Mouse (Mus musculus) embryonic facial prominence, embryonic 11.5 days (tissue): ENCODE data around the gene C330007P06Rik. TPM values are rescaled to one million over a fixed set of nuclear protein-coding genes. Genes with fewer than 3 reads are reported as not detected.

Source experiments
- ATAC-seq: fragments of 200-750 bp; cut with Nextera tagmentation; replicated peaks from 2 replicates; pipeline ENCODE4 v1.8.0; 2017; ENCODE audit warnings: low read depth; ENCODE audit not compliant: insufficient number of reproducible peaks, low FRiP score, low TSS enrichment
- DNase-seq: peaks from one replicate; pipeline ENCODE4 v3.0.0-alpha.2; 2015; ENCODE audit warnings: low spot score
- H3K27ac ChIP-seq: fragments of 300-500 bp; sonication (generic); replicated peaks from 2 replicates; pipeline ENCODE4 v1.5.1; 2014; ENCODE audit warnings: mild to moderate bottlenecking, low read depth, low read length, control low read depth
- H3K27me3 ChIP-seq: fragments of 300-500 bp; sonication (generic); 2 replicates; pipeline ENCODE4 v1.6.1; 2014; ENCODE audit warnings: mild to moderate bottlenecking, low read length, moderate library complexity, mixed read lengths; ENCODE audit not compliant: control insufficient read depth, insufficient read depth
- H3K36me3 ChIP-seq: fragments of 300-500 bp; sonication (generic); replicated peaks from 2 replicates; pipeline ENCODE4 v1.6.1; 2014; ENCODE audit warnings: low read depth, mild to moderate bottlenecking, low read length, moderate library complexity, mixed read lengths; ENCODE audit not compliant: control insufficient read depth, insufficient read depth
- H3K4me1 ChIP-seq: fragments of 300-500 bp; sonication (generic); 2 replicates; pipeline ENCODE4 v1.6.1; 2014; ENCODE audit warnings: low read length, mixed read lengths; ENCODE audit not compliant: control insufficient read depth, insufficient read depth
- H3K4me2 ChIP-seq: fragments of 300-500 bp; sonication (generic); 2 replicates; pipeline ENCODE4 v1.6.1; 2014; ENCODE audit warnings: low read depth, mild to moderate bottlenecking, control low read depth, low read length, moderate library complexity
- H3K4me3 ChIP-seq: fragments of 300-500 bp; sonication (generic); 2 replicates; pipeline ENCODE4 v1.5.1; 2014; ENCODE audit warnings: low read depth, low read length, control low read depth
- H3K9ac ChIP-seq: fragments of 300-500 bp; sonication (generic); replicated peaks from 2 replicates; pipeline ENCODE4 v1.6.1; 2014; ENCODE audit warnings: mild to moderate bottlenecking, control low read depth, low read length
- H3K9me3 ChIP-seq: fragments of 300-500 bp; sonication (generic); replicated peaks from 2 replicates; pipeline ENCODE4 v1.6.1; 2016; ENCODE audit warnings: mild to moderate bottlenecking, low read length, inconsistent platforms, mixed read lengths; ENCODE audit not compliant: control insufficient read depth
- WGBS: fragments of 180-500 bp; shearing (Covaris S2); extraction: QIAGEN DNeasy Blood & Tissue Kit; methylation state at CpG from one replicate; pipeline ENCODE4 v1.1.7; 2014; 5-methylcytosine and 5-hydroxymethylcytosine counted together
- polyA plus RNA-seq: library from polyadenylated mRNA; unstranded; fragments of >200 nt; fragmentation: Nextera tagmentation; extraction: Ambion mirVana; gene quantifications from 2 replicates; pipeline ENCODE4 v1.2.1, GENCODE M21; 2014

Gene C330007P06Rik
- polyA plus RNA-seq, 1 experiment from 2014 or later: 53.3 TPM

- ATAC-seq (no peak), DNase-seq (no peak)
- no peak overlapping the region for H3K4me2 ChIP-seq
- H3K27me3 ChIP-seq: no peaks in the 10 kb centered on the region
- no peaks in the 10 kb centered on the region for H3K36me3 ChIP-seq
- H3K27ac ChIP-seq: no peak overlapping the region
- H3K4me3 ChIP-seq: no peak overlapping the region
- 94% methylated on average over 4 of the region's 5 CpGs for WGBS
- no peak overlapping the region for H3K9ac ChIP-seq
- no peaks in the 10 kb centered on the region for H3K4me1 ChIP-seq
- no peaks in the 10 kb centered on the region for H3K9me3 ChIP-seq
These were observed 47.0 kb downstream of the C330007P06Rik start for GRCm38 (mm10) chrX:36826873-36827272.

DNA sequence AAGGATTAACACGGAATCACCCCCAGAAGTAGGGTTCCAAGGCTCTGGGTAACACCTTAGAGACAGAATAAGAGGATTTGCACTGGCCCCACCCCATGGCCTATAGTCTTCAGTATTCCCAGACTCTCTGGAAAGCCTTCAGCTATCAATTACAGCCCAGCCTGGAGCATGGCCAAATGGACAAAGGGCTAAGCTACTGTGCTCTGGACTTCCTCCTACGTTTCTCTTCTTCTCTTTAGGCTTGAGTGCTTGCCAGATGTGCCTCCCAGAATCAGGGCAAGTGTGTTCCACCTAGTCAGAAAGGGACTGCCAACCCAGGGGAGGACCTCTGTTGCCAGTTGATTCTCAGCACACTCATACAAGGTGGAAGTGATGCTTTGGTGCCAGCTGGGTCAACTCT lies 48.9 kb downstream of the C330007P06Rik start:
- ATAC-seq (no peak), DNase-seq (no peak)
- H3K4me1 ChIP-seq: no peaks in the 10 kb centered on the region
- H3K9me3 ChIP-seq: no peaks in the 10 kb centered on the region
- H3K4me3 ChIP-seq: no peak overlapping the region
- no peaks in the 10 kb centered on the region for H3K36me3 ChIP-seq
- no peak overlapping the region for H3K9ac ChIP-seq
- H3K27ac ChIP-seq: no peak overlapping the region
- 73% methylated on average over 2 of the region's 2 CpGs for WGBS
- no peak overlapping the region for H3K4me2 ChIP-seq
- H3K27me3 ChIP-seq: no peaks in the 10 kb centered on the region

DNA sequence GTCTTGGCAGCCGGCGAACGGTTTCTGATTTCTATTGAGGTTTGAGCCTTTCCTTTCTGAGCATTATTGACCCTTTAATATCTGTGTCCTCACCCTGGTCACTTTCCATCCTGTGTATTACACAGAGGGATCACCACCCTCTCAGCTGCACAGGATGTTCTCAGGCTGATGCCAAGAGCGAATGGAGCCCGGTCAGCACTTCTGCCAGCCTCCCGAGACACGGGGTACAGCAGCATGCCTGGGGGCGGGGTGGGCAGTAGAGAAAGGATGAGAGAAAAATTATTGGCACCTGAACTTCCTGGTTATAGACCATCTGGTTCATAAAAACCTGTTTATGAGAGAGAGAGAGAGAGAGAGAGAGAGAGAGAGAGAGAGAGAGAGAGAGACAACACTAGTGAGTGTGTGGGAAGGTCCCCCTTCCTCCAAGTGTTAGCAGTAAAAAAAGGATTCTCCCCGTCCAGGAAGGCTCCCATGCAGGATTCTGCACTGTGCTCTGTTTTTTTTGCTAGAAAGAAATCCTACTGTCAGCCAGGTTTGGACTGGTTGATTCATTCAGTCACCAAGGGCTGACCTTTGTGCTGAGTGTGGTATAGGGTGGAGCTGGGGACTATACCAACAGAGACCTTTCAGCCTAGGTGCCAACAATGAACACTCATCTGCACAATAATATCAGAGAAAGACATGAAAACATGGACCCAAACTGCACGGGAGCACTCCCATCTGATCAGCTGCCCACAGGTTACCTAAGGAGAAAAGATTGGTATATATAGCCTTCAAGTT lies 49.8 kb downstream of the C330007P06Rik start:
- no peaks in the 10 kb centered on the region for H3K36me3 ChIP-seq
- no peaks in the 10 kb centered on the region for H3K27me3 ChIP-seq
- no peak overlapping the region for H3K27ac ChIP-seq
- H3K9me3 ChIP-seq: no peaks in the 10 kb centered on the region
- H3K4me3 ChIP-seq: no peak overlapping the region
- ATAC-seq (no peak), DNase-seq (no peak)
- H3K4me2 ChIP-seq: no peak overlapping the region
- H3K9ac ChIP-seq: no peak overlapping the region
- WGBS: 80% methylated on average over 10 of the region's 10 CpGs
- H3K4me1 ChIP-seq: no peaks in the 10 kb centered on the region

DNA sequence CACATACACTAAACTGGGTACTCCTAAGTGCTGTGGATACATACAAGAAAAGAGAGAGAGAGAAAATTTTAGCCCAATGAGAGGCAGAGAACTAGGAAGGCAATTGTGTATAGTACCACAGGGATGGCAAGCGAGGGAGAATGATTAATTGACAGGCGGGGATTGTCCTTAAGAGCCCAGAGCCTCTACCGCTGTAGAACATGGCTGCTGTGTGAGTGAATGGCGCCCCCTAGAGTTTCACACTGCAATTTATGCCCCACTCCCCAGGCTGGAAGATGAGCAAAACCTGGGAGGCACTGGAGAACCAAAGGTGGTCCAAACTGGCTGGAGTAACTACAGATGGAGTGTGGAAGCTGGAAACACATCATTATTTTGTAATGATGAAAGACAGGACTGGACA lies 53.7 kb downstream of the C330007P06Rik start:
- Histone ChIP-seq H3K9ac (no peak overlapping the region), H3K27ac (no peak overlapping the region), H3K4me3 (no peak overlapping the region), H3K4me2 (no peak overlapping the region), H3K36me3 (no peaks in the 10 kb centered on the region), H3K4me1 (no peaks in the 10 kb centered on the region), H3K27me3 (no peaks in the 10 kb centered on the region), H3K9me3 (no peaks in the 10 kb centered on the region)
- WGBS: 18% methylated on average over 4 of the region's 4 CpGs
- peak; percentile 65 for DNase-seq
- ATAC-seq: no peak

GRCm38 (mm10) chrX:36819575-36819974 lies 54.3 kb downstream of the C330007P06Rik start:
- no peaks in the 10 kb centered on the region for H3K36me3 ChIP-seq
- H3K4me1 ChIP-seq: no peaks in the 10 kb centered on the region
- no peaks in the 10 kb centered on the region for H3K27me3 ChIP-seq
- no peak overlapping the region for H3K4me2 ChIP-seq
- DNase-seq (no peak), ATAC-seq (no peak)
- H3K27ac ChIP-seq: no peak overlapping the region
- 59% methylated on average over 4 of the region's 4 CpGs for WGBS
- H3K9ac ChIP-seq: no peak overlapping the region
- no peaks in the 10 kb centered on the region for H3K9me3 ChIP-seq
- no peak overlapping the region for H3K4me3 ChIP-seq

DNA sequence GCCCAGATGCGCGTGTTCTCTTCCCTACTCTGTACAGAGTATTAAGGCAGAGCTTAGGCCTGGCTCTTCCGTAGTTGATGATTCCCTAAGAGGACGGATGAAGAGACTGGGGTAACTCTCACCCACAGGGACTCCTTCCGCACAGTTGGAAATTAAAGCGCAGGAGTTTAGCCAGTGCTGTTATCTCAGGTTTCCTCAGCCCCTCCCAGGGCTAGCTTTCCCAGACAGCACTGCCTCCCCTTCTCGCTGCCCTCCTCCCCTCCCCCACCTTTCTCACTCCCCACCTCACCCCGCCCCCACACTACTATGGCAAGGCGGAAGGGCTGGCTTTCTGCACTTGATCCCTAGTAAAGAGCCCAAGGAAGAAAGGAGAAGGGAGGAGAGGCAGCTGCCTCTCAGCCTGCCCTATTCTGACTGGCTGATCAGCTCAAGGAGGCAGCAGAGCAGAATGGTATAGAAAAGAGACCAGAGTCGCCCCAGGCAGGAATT lies 56.9 kb downstream of the C330007P06Rik start:
- Histone ChIP-seq H3K27ac (peak overlapping the region; percentile 59), H3K4me1 (no peaks in the 10 kb centered on the region), H3K36me3 (no peaks in the 10 kb centered on the region), H3K4me2 (peak overlapping the region; percentile 26; the same call in 1 of the 2 replicates), H3K9ac (no peak overlapping the region; the same call in 1 of the 2 replicates), H3K9me3 (no peaks in the 10 kb centered on the region), H3K27me3 (no peaks in the 10 kb centered on the region), H3K4me3 (no peak overlapping the region)
- DNase-seq (peak; percentile 82), ATAC-seq (peak; percentile 93)
- WGBS: 13% methylated on average over 9 of the region's 10 CpGs

GRCm38 (mm10) chrX:36816368-36816899 lies 57.5 kb downstream of the C330007P06Rik start:
- DNase-seq (no peak), ATAC-seq (0 out of 2 replicates have a peak, but pooled peaks have one; percentile 30)
- WGBS: 32% methylated on average over 8 of the region's 8 CpGs
- H3K27me3 ChIP-seq: no peaks in the 10 kb centered on the region
- H3K36me3 ChIP-seq: no peaks in the 10 kb centered on the region
- peak overlapping the region; percentile 59 for H3K27ac ChIP-seq
- no peaks in the 10 kb centered on the region for H3K9me3 ChIP-seq
- H3K4me2 ChIP-seq: peak overlapping the region; percentile 26
- no peak overlapping the region for H3K4me3 ChIP-seq
- H3K9ac ChIP-seq: no peak overlapping the region; the same call in 1 of the 2 replicates
- H3K4me1 ChIP-seq: no peaks in the 10 kb centered on the region

GRCm38 (mm10) chrX:36815439-36815838 lies 58.5 kb downstream of the C330007P06Rik start:
- DNase-seq: no peak
- ATAC-seq: no peak
- no peak overlapping the region for H3K27ac ChIP-seq
- H3K36me3 ChIP-seq: no peaks in the 10 kb centered on the region
- no peaks in the 10 kb centered on the region for H3K9me3 ChIP-seq
- no peaks in the 10 kb centered on the region for H3K27me3 ChIP-seq
- H3K4me3 ChIP-seq: no peak overlapping the region
- WGBS: 80% methylated on average over 3 of the region's 4 CpGs
- H3K4me1 ChIP-seq: no peaks in the 10 kb centered on the region
- H3K4me2 ChIP-seq: no peak overlapping the region
- H3K9ac ChIP-seq: no peak overlapping the region
